In the genomic region with DNA sequence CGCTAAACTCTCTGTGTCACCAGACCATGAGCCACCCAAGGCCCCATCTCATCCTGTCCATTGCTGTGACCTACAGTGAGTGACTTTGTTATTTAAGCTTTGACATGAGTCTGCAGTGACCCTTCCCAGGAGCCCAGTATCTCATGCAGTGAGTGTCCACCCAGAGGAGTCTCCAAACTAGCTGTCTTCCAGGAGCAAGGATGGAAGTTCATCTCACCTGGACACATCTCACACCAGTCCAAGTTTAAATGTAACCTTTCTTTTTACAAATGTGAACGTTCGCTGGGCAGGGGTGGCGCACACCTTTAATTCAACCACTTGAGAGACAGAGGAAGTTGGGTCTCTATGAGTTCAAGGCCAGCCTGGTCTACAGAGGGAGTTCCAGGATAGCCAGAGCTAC, we compare ENCODE assay signal across 47 mouse cellular contexts. TPM values are rescaled to one million over a fixed set of nuclear protein-coding genes. Genes with fewer than 3 reads are reported as not detected.
"Had no signal": no experiment of that assay in that cellular context is flagged by ENCODE, and none has a peak within 500 bp of the region (broad histone marks: within the 10 kb centered on the region; RNA-seq: fewer than 3 reads in every experiment).

No protein-coding gene starts in this region.

- ATAC-seq: liver, embryonic 12.5 days; liver, postnatal 0 days; lung, postnatal 0 days; midbrain, embryonic 15.5 days had no signal

- DNase-seq: left cerebral cortex, postnatal 4 days; liver; liver, embryonic 13.5 days; liver, postnatal 0 days; lung, adult 18-20 months; lung, adult 2 months; lung, embryonic 14.5 days; lung, postnatal 10 days; lung, postnatal 14 days; lung, postnatal 36 days; lung, postnatal 4 days; midbrain, embryonic 14.5 days had no signal

- H3K27ac ChIP-seq: limb, embryonic 10.5 days; limb, embryonic 12.5 days; limb, embryonic 13.5 days; limb, embryonic 15.5 days; liver, embryonic 12.5 days; liver, embryonic 13.5 days; liver, embryonic 14.5 days; liver, embryonic 15.5 days; lung, embryonic 15.5 days; macrophage; midbrain, embryonic 12.5 days; midbrain, embryonic 13.5 days; midbrain, embryonic 15.5 days; neural tube, embryonic 12.5 days; neural tube, embryonic 13.5 days had no signal

- H3K4me3 ChIP-seq: limb, embryonic 10.5 days; limb, embryonic 12.5 days; limb, embryonic 13.5 days; limb, embryonic 15.5 days; liver, embryonic 12.5 days; liver, embryonic 13.5 days; liver, embryonic 15.5 days; lung, embryonic 15.5 days; megakaryocyte, embryonic 14.5 days; midbrain, embryonic 10.5 days; midbrain, embryonic 12.5 days; midbrain, embryonic 13.5 days; midbrain, embryonic 15.5 days; myocyte; neural tube, embryonic 12.5 days; neural tube, embryonic 13.5 days had no signal

- H3K27me3 ChIP-seq: limb, embryonic 12.5 days; limb, embryonic 13.5 days; limb, embryonic 15.5 days; liver, embryonic 12.5 days; liver, embryonic 13.5 days; liver, embryonic 15.5 days; lung, embryonic 15.5 days; megakaryocyte, embryonic 14.5 days; midbrain, embryonic 12.5 days; midbrain, embryonic 15.5 days; neural tube, embryonic 12.5 days; neural tube, embryonic 13.5 days had no signal

- H3K9me3 ChIP-seq: limb, embryonic 10.5 days; limb, embryonic 12.5 days; limb, embryonic 15.5 days; liver, embryonic 12.5 days; liver, embryonic 13.5 days; liver, embryonic 15.5 days; lung, embryonic 15.5 days; midbrain, embryonic 13.5 days; midbrain, embryonic 15.5 days; neural tube, embryonic 12.5 days; neural tube, embryonic 13.5 days had no signal

- H3K9ac ChIP-seq: limb, embryonic 12.5 days; limb, embryonic 13.5 days; limb, embryonic 15.5 days; liver, embryonic 12.5 days; liver, embryonic 13.5 days; liver, embryonic 14.5 days; liver, embryonic 15.5 days; liver, postnatal 0 days; lung, embryonic 14.5 days; lung, embryonic 15.5 days; midbrain, embryonic 12.5 days; midbrain, embryonic 13.5 days; midbrain, embryonic 15.5 days; neural tube, embryonic 12.5 days; neural tube, embryonic 13.5 days had no signal

- H3K4me1 ChIP-seq: liver, embryonic 12.5 days; liver, embryonic 13.5 days; liver, embryonic 15.5 days; midbrain, embryonic 15.5 days; neural tube, embryonic 12.5 days had no signal

- H3K36me3 ChIP-seq: limb, embryonic 10.5 days; limb, embryonic 12.5 days; limb, embryonic 13.5 days; limb, embryonic 15.5 days; liver, embryonic 12.5 days; liver, embryonic 13.5 days; liver, embryonic 15.5 days; lung, embryonic 15.5 days; midbrain, embryonic 10.5 days; midbrain, embryonic 12.5 days; midbrain, embryonic 13.5 days; midbrain, embryonic 15.5 days; neural tube, embryonic 12.5 days; neural tube, embryonic 13.5 days had no signal

- H3K4me2 ChIP-seq: limb, embryonic 12.5 days; limb, embryonic 13.5 days; limb, embryonic 15.5 days; liver, embryonic 11.5 days; liver, embryonic 12.5 days; liver, embryonic 13.5 days; liver, embryonic 15.5 days; lung, embryonic 14.5 days; lung, embryonic 15.5 days; midbrain, embryonic 11.5 days; midbrain, embryonic 12.5 days; midbrain, embryonic 13.5 days; midbrain, embryonic 15.5 days; neural tube, embryonic 12.5 days; neural tube, embryonic 13.5 days had no signal

RNA-seq across cellular contexts. Expression of a gene that starts 44.4 kb away (rescaled TPM):
- total RNA-seq: left cerebral cortex, postnatal 14 days; left cerebral cortex, postnatal 25 days; left cerebral cortex, postnatal 36 days; left cerebral cortex, postnatal 4 days; liver, adult 2 months; megakaryocyte progenitor cell, adult 5-6 weeks; megakaryocyte, adult 5-6 weeks; megakaryocyte-erythroid progenitor cell, adult 5-6 weeks; midbrain, postnatal 0 days; monocyte, adult 5-6 weeks had no signal
- polyA plus RNA-seq: limb, embryonic 10.5 days; limb, embryonic 11.5 days; limb, embryonic 12.5 days; limb, embryonic 13.5 days; limb, embryonic 14.5 days; limb, embryonic 15.5 days; liver, adult 2 months; liver, embryonic 11.5 days; liver, embryonic 12.5 days; liver, embryonic 13.5 days; liver, embryonic 14.5 days; liver, embryonic 15.5 days; liver, embryonic 16.5 days; liver, postnatal 0 days; lung, adult 2 months; lung, embryonic 14.5 days; lung, embryonic 15.5 days; lung, embryonic 16.5 days; lung, postnatal 0 days; macrophage; midbrain, embryonic 10.5 days; midbrain, embryonic 11.5 days; midbrain, embryonic 12.5 days; midbrain, embryonic 13.5 days; midbrain, embryonic 14.5 days; midbrain, embryonic 15.5 days; midbrain, embryonic 16.5 days; midbrain, postnatal 0 days; myocyte; neural tube, embryonic 11.5 days; neural tube, embryonic 12.5 days; neural tube, embryonic 13.5 days had no signal
